Mouse (Mus musculus): ENCODE results near the gene Hs3st1. TPM values are rescaled to one million over a fixed set of nuclear protein-coding genes. Genes with fewer than 3 reads are reported as not detected.
A peak's percentile ranks its signal among the peaks of the same experiment; 100 is the strongest.

The Hs3st1 gene
- total RNA-seq, 2 experiments from 2014 or later = 38.3 to 55.4 TPM

- H3K27ac ChIP-seq = no peak overlapping the region
- intact Hi-C loops (cut with DNase I) = no loop called here
- DNase-seq (ENCODE audit: extremely low spot score in 1 of 2, low spot score in 2 of 2) = no peak
- H3K4me3 ChIP-seq = no peak overlapping the region
- TF ChIP-seq CTCF (IDR thresholded peaks at IDR 0.05) = no peak
Measured at GRCm38 (mm10) chr5:39733013-39733749, 22.1 kb downstream of the Hs3st1 start.

- intact Hi-C loops (cut with DNase I) = no loop called here
Measured at GRCm38 (mm10) chr5:39715694-39716550, 39.4 kb downstream of the Hs3st1 start.

GRCm38 (mm10) chr5:39715193-39715592 is 40.1 kb downstream of the Hs3st1 start:
- no peak for DNase-seq (ENCODE audit: extremely low spot score in 1 of 2, low spot score in 2 of 2)
- no peak for TF ChIP-seq CTCF (IDR thresholded peaks at IDR 0.05)
- Histone ChIP-seq H3K4me3 (no peak overlapping the region), H3K27ac (no peak overlapping the region)
- intact Hi-C loops (cut with DNase I) = no loop called here

More at GRCm38 (mm10) chr5:39715694-39716550, 39.4 kb downstream of the Hs3st1 start:
- DNase-seq (ENCODE audit: extremely low spot score in 1 of 2, low spot score in 2 of 2) = no peak
- H3K27ac ChIP-seq = no peak overlapping the region
- H3K4me3 ChIP-seq = no peak overlapping the region
- no peak for TF ChIP-seq CTCF (IDR thresholded peaks at IDR 0.05)

GRCm38 (mm10) chr5:39705539-39705938 is 49.7 kb downstream of the Hs3st1 start:
- H3K4me3 ChIP-seq = no peak overlapping the region

GRCm38 (mm10) chr5:39660826-39661225 is 94.4 kb downstream of the Hs3st1 start:
- H3K4me3 ChIP-seq = no peak overlapping the region
- H3K27ac ChIP-seq = no peak overlapping the region
- intact Hi-C loops (cut with DNase I) = no loop called here
- DNase-seq (ENCODE audit: extremely low spot score in 1 of 2, low spot score in 2 of 2) = no peak
- TF ChIP-seq CTCF (IDR thresholded peaks at IDR 0.05) = no peak

More at GRCm38 (mm10) chr5:39705539-39705938, 49.7 kb downstream of the Hs3st1 start:
- intact Hi-C loops (cut with DNase I) = no loop called here
- no peak for DNase-seq (ENCODE audit: extremely low spot score in 1 of 2, low spot score in 2 of 2)
- no peak overlapping the region for H3K27ac ChIP-seq
- no peak for TF ChIP-seq CTCF (IDR thresholded peaks at IDR 0.05)

- intact Hi-C loops (cut with DNase I) = no loop called here
- no peak overlapping the region for H3K4me3 ChIP-seq
- no peak for DNase-seq (ENCODE audit: extremely low spot score in 1 of 2, low spot score in 2 of 2)
- no peak overlapping the region for H3K27ac ChIP-seq
- no peak for TF ChIP-seq CTCF (IDR thresholded peaks at IDR 0.05)
Measured at GRCm38 (mm10) chr5:39659417-39659816, 95.9 kb downstream of the Hs3st1 start.

GRCm38 (mm10) chr5:39644827-39645380 is 110.4 kb downstream of the Hs3st1 start:
- TF ChIP-seq CTCF (IDR thresholded peaks at IDR 0.05) = no peak
- H3K27ac ChIP-seq = peak overlapping the region; percentile 89
- peak; percentile 42 to 46 for DNase-seq (ENCODE audit: extremely low spot score in 1 of 2, low spot score in 2 of 2)

GRCm38 (mm10) chr5:39643924-39644826 is 111.1 kb downstream of the Hs3st1 start:
- Histone ChIP-seq H3K4me3 (peak overlapping the region; percentile 83), H3K27ac (peak overlapping the region; percentile 95)
- peak; percentile 90 to 91 for DNase-seq (ENCODE audit: extremely low spot score in 1 of 2, low spot score in 2 of 2)
- intact Hi-C loops (cut with DNase I) = loop anchor here (2.0 to 10.0 kb wide), 6 partner anchors 158 to 1311 kb away; no protein-coding TSS in a partner anchor
- TF ChIP-seq CTCF (IDR thresholded peaks at IDR 0.05) = peak; percentile 83

More at GRCm38 (mm10) chr5:39644827-39645380, 110.4 kb downstream of the Hs3st1 start:
- peak overlapping the region; percentile 83 for H3K4me3 ChIP-seq
- intact Hi-C loops (cut with DNase I) = loop anchor here (2.0 to 10.0 kb wide), 6 partner anchors 157 to 1310 kb away; no protein-coding TSS in a partner anchor

GRCm38 (mm10) chr5:39643260-39643923 is 111.9 kb downstream of the Hs3st1 start:
- Histone ChIP-seq H3K4me3 (peak overlapping the region; percentile 83), H3K27ac (peak overlapping the region; percentile 95)
- intact Hi-C loops (cut with DNase I) = loop anchor here (5.0 to 10.0 kb wide), 4 partner anchors 159 to 1311 kb away; no protein-coding TSS in a partner anchor
- TF ChIP-seq CTCF (IDR thresholded peaks at IDR 0.05) = no peak
- peak in 1 of 2 experiments; percentile 48 for DNase-seq (ENCODE audit: extremely low spot score in 1 of 2, low spot score in 2 of 2)

GRCm38 (mm10) chr5:39642222-39642770 is 113.0 kb downstream of the Hs3st1 start:
- Histone ChIP-seq H3K27ac (peak overlapping the region; percentile 95), H3K4me3 (peak overlapping the region; percentile 83)
- no peak for DNase-seq (ENCODE audit: extremely low spot score in 1 of 2, low spot score in 2 of 2)
- intact Hi-C loops (cut with DNase I) = loop anchor here (5.0 to 10.0 kb wide), 4 partner anchors 160 to 1313 kb away; no protein-coding TSS in a partner anchor
- TF ChIP-seq CTCF (IDR thresholded peaks at IDR 0.05) = no peak

Data from left cerebral cortex, adult 2 months (tissue).